Mouse (Mus musculus) macrophage (primary cell): Measurements from ENCODE around the gene Large1. TPM values are rescaled to one million over a fixed set of nuclear protein-coding genes. Genes with fewer than 3 reads are reported as not detected.

Experiments
- H3K27ac ChIP-seq: fragments of 350-480 bp; formaldehyde crosslinking; 2 replicates; pipeline ENCODE4 v1.9.0; 2021
- H3K36me3 ChIP-seq: fragments of 350-480 bp; formaldehyde crosslinking; 2 replicates; pipeline ENCODE4 v1.9.0; 2021; ENCODE audit errors: inconsistent target
- H3K4me3 ChIP-seq: fragments of 350-480 bp; formaldehyde crosslinking; 2 replicates; pipeline ENCODE4 v1.9.0; 2021; ENCODE audit errors: inconsistent target
- H3K79me2 ChIP-seq: fragments of 350-480 bp; formaldehyde crosslinking; 2 replicates; pipeline ENCODE4 v1.9.0; 2021; ENCODE audit errors: inconsistent target
- WGBS: methylation state at CpG from one replicate; pipeline ENCODE4 v1.1.7; 2026; ENCODE audit warnings: inconsistent platforms; ENCODE audit not compliant: missing documents; 5-methylcytosine and 5-hydroxymethylcytosine counted together
- polyA plus RNA-seq: library from polyadenylated mRNA; stranded (reverse); fragments of 250-400 nt; gene quantifications from 3 replicates; pipeline ENCODE4 v1.2.4, GENCODE M21; 2018; ENCODE audit warnings: inconsistent platforms

Gene Large1
- polyA plus RNA-seq, 1 experiment from 2014 or later: 13.1 TPM

GRCm38 (mm10) chr8:72777797-72778196 is 575.5 kb downstream of the Large1 start:
- H3K27ac ChIP-seq: no peak overlapping the region
- WGBS: 75% methylated on average over 1 of the region's 1 CpGs
- H3K4me3 ChIP-seq: no peak overlapping the region
- H3K36me3 ChIP-seq: no peaks in the 10 kb centered on the region
- H3K79me2 ChIP-seq: no peaks in the 10 kb centered on the region

- no peak overlapping the region for H3K27ac ChIP-seq
- 88% methylated on average over 7 of the region's 7 CpGs for WGBS
- H3K36me3 ChIP-seq: no peaks in the 10 kb centered on the region
These were observed 586.6 kb downstream of the Large1 start for GRCm38 (mm10) chr8:72766777-72767176.

GRCm38 (mm10) chr8:72765696-72766095 is 587.6 kb downstream of the Large1 start:
- Histone ChIP-seq H3K4me3 (no peak overlapping the region), H3K36me3 (no peaks in the 10 kb centered on the region), H3K79me2 (no peaks in the 10 kb centered on the region), H3K27ac (no peak overlapping the region)
- 98% methylated on average over 3 of the region's 4 CpGs for WGBS

More at GRCm38 (mm10) chr8:72766777-72767176, 586.6 kb downstream of the Large1 start:
- Histone ChIP-seq H3K79me2 (no peaks in the 10 kb centered on the region), H3K4me3 (no peak overlapping the region)
